Mouse (Mus musculus) hindlimb bud, embryonic 11.5 days (tissue): Measurements from ENCODE around the gene Sox12.
"Not testable (repeated sequence)": the region's sequence is repeated elsewhere in the genome, so short reads cannot be mapped to it uniquely, and the experiment has no call there.

Experiments
- DNase-seq: peaks from one replicate; pipeline ENCODE4 v3.0.0-alpha.2; 2012; ENCODE audit warnings: low read depth, low spot score; ENCODE audit errors: extremely low spot score

The Sox12 gene

GRCm38 (mm10) chr2:152397680-152398435 is at the start of gene Sox12:
Sox12 (minus strand) TSS chr2:152398063.
- DNase-seq: peak; percentile 97

- DNase-seq: no peak
These were observed 49.6 kb upstream of the Sox12 start for GRCm38 (mm10) chr2:152447461-152447860.

GRCm38 (mm10) chr2:152446642-152447041 is 48.8 kb upstream of the Sox12 start:
- DNase-seq: no peak

- no peak for DNase-seq
These were observed 45.4 kb upstream of the Sox12 start for GRCm38 (mm10) chr2:152443281-152443680.

GRCm38 (mm10) chr2:152442322-152442721 is 44.5 kb upstream of the Sox12 start:
- DNase-seq: no peak

- DNase-seq: no peak
These were observed 42.0 kb upstream of the Sox12 start for GRCm38 (mm10) chr2:152439833-152440232.

- no peak for DNase-seq
These were observed 41.1 kb upstream of the Sox12 start for GRCm38 (mm10) chr2:152438963-152439362.

- peak; percentile 71 for DNase-seq
These were observed 39.4 kb upstream of the Sox12 start for GRCm38 (mm10) chr2:152436983-152437860.

- DNase-seq: no peak
These were observed 38.6 kb upstream of the Sox12 start for GRCm38 (mm10) chr2:152436405-152436901.

- DNase-seq: not testable (repeated sequence)
These were observed 30.6 kb upstream of the Sox12 start for GRCm38 (mm10) chr2:152428481-152428880.

GRCm38 (mm10) chr2:152427493-152427892 is 29.6 kb upstream of the Sox12 start:
- no peak for DNase-seq

GRCm38 (mm10) chr2:152415786-152416185 is 17.9 kb upstream of the Sox12 start:
- no peak for DNase-seq

GRCm38 (mm10) chr2:152415287-152415686 is 17.4 kb upstream of the Sox12 start, which contains the start of gene 6820408C15Rik:
6820408C15Rik (plus strand) TSS chr2:152415587.
- DNase-seq: no peak

GRCm38 (mm10) chr2:152414591-152415165 is 16.8 kb upstream of the Sox12 start, which contains the start of gene Zcchc3:
Zcchc3 (minus strand) TSS chr2:152415027.
- no peak for DNase-seq

GRCm38 (mm10) chr2:152413765-152414584 is 16.1 kb upstream of the Sox12 start:
- DNase-seq: no peak

GRCm38 (mm10) chr2:152413158-152413764 is 15.4 kb upstream of the Sox12 start:
- DNase-seq: no peak

- DNase-seq: no peak
These were observed 14.8 kb upstream of the Sox12 start for GRCm38 (mm10) chr2:152412526-152413157.

- no peak for DNase-seq
These were observed 13.6 kb upstream of the Sox12 start for GRCm38 (mm10) chr2:152411471-152411870.

GRCm38 (mm10) chr2:152410971-152411371 is 13.1 kb upstream of the Sox12 start:
- DNase-seq: no peak
